Mouse (Mus musculus): ENCODE measurements around the gene E130218I03Rik. TPM values are rescaled to one million over a fixed set of nuclear protein-coding genes. Genes with fewer than 3 reads are reported as not detected.

E130218I03Rik gene
- total RNA-seq, 1 experiment, result 1.6 TPM

DNA sequence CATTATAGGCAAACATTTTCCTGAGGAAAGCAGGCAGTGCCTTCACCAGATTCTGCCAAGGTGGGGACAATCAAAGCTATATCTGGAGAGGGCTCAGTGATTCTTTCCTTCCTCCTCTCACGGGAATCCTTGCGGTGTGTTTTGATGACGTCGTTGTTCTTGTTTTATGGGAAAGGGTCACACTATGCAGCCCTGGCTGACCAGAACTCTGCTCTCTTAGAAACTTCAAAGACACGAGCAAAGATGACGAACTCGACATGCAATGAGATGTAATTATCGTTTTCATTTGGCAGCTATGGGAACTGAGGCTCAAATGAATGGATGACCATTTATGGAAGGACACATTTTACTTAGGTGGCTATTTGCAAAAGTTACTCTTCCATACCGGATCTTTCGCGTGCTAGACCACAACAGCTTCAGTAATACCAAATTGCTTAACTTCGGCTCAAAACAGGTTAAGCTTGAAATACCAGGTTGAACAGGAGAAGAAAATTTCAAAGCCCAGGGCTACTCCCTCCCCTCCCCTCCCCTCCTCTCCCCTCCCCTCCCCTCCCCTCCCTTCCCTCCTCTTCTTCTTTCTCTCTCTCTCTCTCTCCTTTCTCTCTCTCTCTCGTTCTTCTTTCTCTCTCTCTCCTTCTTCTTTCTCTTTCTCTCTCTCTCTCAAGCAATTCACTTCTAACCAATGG is 29.4 kb downstream of the E130218I03Rik start:
- Histone ChIP-seq H3K36me3 (ENCODE audit: control insufficient read depth, insufficient read depth, low read length, poor library complexity, severe bottlenecking) (peaks cover 2% of the 10 kb centered on the region; the same call in 1 of the 2 replicates), H3K4me1 (ENCODE audit: control insufficient read depth in 2 of 2, insufficient read depth in 2 of 2, low read length in 2 of 2, poor library complexity in 1 of 2) (peaks cover 0 to 4% of the 10 kb centered on the region in 2 experiments; a peak in 3 of 4 replicates), H3K27ac (ENCODE audit: insufficient read depth, low read depth, low read length, poor library complexity, severe bottlenecking) (no peak overlapping the region), H3K4me3 (ENCODE audit: insufficient read depth in 1 of 2, low read depth in 1 of 2, low read length in 2 of 2, poor library complexity in 1 of 2, severe bottlenecking in 1 of 2) (peak overlapping the region; percentile 17 to 70; a peak in 3 of 4 replicates), H3K9me3 (ENCODE audit: control insufficient read depth, insufficient read depth, low read depth, low read length) (no peaks in the 10 kb centered on the region), H3K9ac (ENCODE audit: insufficient read depth, low read depth, low read length, poor library complexity, severe bottlenecking) (no peak overlapping the region; the same call in 1 of the 2 replicates)
- no peak for DNase-seq (ENCODE audit: low read depth, low spot score)
- TF ChIP-seq ZC3H11A (IDR thresholded peaks at IDR 0.05; ENCODE audit: borderline replicate concordance, low read depth, low read length) (no peak), HCFC1 (IDR thresholded peaks at IDR 0.05; ENCODE audit: borderline replicate concordance, insufficient read depth, low read length) (no peak), MAFK (IDR thresholded peaks at IDR 0.05; ENCODE audit: insufficient read depth, low read depth, low read length) (no peak), ZNF384 (IDR thresholded peaks at IDR 0.05; ENCODE audit: low read depth, low read length) (no peak), CHD2 (IDR thresholded peaks at IDR 0.05; ENCODE audit: low read depth, low read length) (no peak)
- in situ Hi-C loops (cut with MboI; ENCODE audit: low sequenced_read_pairs in 2 of 2, unreplicated experiment in 2 of 2), result no loop called here

DNA sequence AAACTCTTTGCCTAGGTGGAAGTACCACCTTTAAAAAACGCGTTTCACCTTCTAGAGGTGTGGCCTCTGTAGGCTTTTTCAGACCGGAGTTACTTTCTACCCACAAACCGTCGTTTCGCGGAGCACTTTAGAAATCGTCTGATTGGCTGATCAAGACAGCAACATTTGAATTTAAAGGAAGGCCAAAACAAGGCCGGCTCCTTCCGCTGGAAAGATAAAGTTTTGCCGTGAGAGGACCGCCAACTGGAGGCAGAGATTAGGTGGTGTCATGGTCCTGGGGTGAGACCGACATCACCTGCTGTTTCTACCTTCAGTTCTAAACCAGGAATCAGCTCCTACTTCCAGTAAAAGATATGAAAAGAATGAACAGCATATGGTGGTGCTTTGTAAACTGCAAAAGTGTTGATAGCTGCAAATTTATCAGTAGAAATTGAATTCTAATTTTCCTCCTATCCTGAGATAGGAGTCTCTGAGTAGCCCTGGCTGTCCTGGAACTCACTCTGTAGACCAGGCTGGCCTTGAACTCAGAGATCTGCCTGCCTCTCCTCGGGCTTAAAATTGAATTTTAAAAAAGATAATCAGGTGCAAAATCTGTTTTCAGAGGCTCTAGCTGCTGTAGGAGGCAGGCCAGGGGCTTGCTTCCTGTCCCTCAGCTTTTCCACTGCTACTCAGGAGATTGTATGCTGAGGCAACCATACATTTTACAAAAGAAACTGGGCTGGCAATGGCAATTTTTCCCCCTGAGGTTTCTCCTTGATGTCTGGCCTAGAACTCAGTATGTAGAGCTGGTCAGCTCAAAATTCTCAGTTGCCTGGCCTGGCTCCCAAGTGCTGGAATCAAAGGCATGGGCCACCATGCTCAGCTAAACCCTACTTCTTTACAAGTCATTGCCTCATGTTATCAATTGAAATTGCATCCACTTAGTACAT is 30.2 kb downstream of the E130218I03Rik start:
- DNase-seq (ENCODE audit: low read depth, low spot score), result no peak
- in situ Hi-C loops (cut with MboI; ENCODE audit: low sequenced_read_pairs in 2 of 2, unreplicated experiment in 2 of 2), result no loop called here
- H3K4me3 ChIP-seq (ENCODE audit: insufficient read depth in 1 of 2, low read depth in 1 of 2, low read length in 2 of 2, poor library complexity in 1 of 2, severe bottlenecking in 1 of 2), result peak overlapping the region; percentile 17 to 70; a peak in 3 of 4 replicates
- peak overlapping the region; percentile 28; the same call in 1 of the 2 replicates for H3K9ac ChIP-seq (ENCODE audit: insufficient read depth, low read depth, low read length, poor library complexity, severe bottlenecking)
- H3K9me3 ChIP-seq (ENCODE audit: control insufficient read depth, insufficient read depth, low read depth, low read length), result no peaks in the 10 kb centered on the region
- H3K27ac ChIP-seq (ENCODE audit: insufficient read depth, low read depth, low read length, poor library complexity, severe bottlenecking), result no peak overlapping the region
- H3K4me1 ChIP-seq (ENCODE audit: control insufficient read depth in 2 of 2, insufficient read depth in 2 of 2, low read length in 2 of 2, poor library complexity in 1 of 2), result peaks cover 0 to 4% of the 10 kb centered on the region in 2 experiments; a peak in 3 of 4 replicates
- TF ChIP-seq MAFK (IDR thresholded peaks at IDR 0.05; ENCODE audit: insufficient read depth, low read depth, low read length) (no peak), HCFC1 (IDR thresholded peaks at IDR 0.05; ENCODE audit: borderline replicate concordance, insufficient read depth, low read length) (no peak), ZNF384 (IDR thresholded peaks at IDR 0.05; ENCODE audit: low read depth, low read length) (no peak)
- H3K36me3 ChIP-seq (ENCODE audit: control insufficient read depth, insufficient read depth, low read length, poor library complexity, severe bottlenecking), result peaks cover 8% of the 10 kb centered on the region

DNA sequence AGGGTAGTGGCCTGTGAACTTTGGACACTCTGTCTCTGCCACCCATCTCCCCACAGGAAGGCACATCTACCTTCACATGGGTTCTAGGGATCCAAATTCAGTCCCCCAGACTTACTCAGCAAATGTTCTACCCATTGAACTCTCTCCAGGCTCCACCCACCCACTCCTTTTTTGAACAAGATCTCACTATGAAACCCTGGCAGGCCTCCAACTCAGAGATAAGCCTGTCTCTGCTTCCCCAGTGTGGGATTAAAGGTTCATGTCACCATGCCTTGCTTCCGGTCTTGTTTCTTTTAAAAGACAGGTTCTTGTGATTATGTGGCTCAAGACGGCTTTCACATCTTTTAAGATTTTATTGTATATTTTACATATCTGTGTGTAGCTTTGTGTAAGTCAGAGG is 41.5 kb downstream of the E130218I03Rik start:
- no peak overlapping the region for H3K9ac ChIP-seq (ENCODE audit: insufficient read depth, low read depth, low read length, poor library complexity, severe bottlenecking)
- H3K4me3 ChIP-seq (ENCODE audit: insufficient read depth in 1 of 2, low read depth in 1 of 2, low read length in 2 of 2, poor library complexity in 1 of 2, severe bottlenecking in 1 of 2), result no peak overlapping the region
- no peak for TF ChIP-seq HCFC1 (IDR thresholded peaks at IDR 0.05; ENCODE audit: borderline replicate concordance, insufficient read depth, low read length)
- H3K4me1 ChIP-seq (ENCODE audit: control insufficient read depth in 2 of 2, insufficient read depth in 2 of 2, low read length in 2 of 2, poor library complexity in 1 of 2), result peaks cover 0 to 4% of the 10 kb centered on the region in 2 experiments; a peak in 1 of 4 replicates
- H3K36me3 ChIP-seq (ENCODE audit: control insufficient read depth, insufficient read depth, low read length, poor library complexity, severe bottlenecking), result peaks cover 11% of the 10 kb centered on the region
- DNase-seq (ENCODE audit: low read depth, low spot score), result no peak
- in situ Hi-C loops (cut with MboI; ENCODE audit: low sequenced_read_pairs in 2 of 2, unreplicated experiment in 2 of 2), result no loop called here
- H3K27ac ChIP-seq (ENCODE audit: insufficient read depth, low read depth, low read length, poor library complexity, severe bottlenecking), result no peak overlapping the region
- H3K9me3 ChIP-seq (ENCODE audit: control insufficient read depth, insufficient read depth, low read depth, low read length), result no peaks in the 10 kb centered on the region

DNA sequence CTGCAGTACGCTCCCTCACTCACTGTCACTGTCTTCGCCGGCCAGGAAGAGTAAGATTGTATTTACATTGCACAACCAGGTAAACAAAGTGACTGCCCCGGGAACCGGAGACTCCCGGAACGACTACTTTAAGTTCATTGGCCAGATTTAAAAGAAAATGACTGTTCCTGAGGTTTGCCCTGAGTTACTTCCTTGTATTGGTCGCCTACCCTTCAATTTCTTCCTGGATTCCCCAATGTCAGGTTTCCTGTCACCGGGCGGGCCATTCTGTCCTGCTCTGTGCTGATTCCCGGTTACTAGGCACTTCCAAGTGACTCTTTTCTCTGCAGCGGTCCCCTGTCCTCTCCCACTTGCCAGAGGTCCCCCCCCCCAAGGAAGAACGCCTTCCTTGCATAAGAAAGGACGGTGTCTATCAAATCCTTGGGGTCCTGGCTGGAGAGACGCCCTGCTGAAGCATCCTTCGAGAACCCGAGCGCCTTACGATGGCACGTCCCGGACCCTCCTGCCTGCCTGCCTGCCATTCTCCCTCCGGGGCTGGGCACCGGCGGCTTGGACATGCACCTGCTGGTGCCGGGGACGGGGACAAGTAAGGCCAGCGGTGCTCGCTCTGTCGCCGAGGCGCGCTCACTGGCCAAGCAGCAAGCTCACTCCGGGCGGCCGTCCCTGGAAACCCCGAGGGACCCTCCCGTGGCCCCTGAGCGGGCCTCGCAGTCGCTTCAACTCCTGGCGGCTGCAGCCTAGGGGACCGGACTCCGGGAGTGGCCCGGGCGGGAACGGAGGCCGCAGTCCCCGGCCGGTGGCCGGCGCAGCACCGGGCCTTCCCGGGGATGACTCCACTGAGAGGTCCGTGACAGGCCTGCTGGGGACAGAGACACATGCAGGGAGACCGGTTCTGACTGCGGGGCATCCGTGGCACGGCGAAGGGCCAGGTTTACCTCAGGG is 43.0 kb downstream of the E130218I03Rik start:
- no peak for TF ChIP-seq ZNF384 (IDR thresholded peaks at IDR 0.05; ENCODE audit: low read depth, low read length)
- TF ChIP-seq CHD2 (IDR thresholded peaks at IDR 0.05; ENCODE audit: low read depth, low read length), result no peak
- no peak for TF ChIP-seq MAFK (IDR thresholded peaks at IDR 0.05; ENCODE audit: insufficient read depth, low read depth, low read length)
- no peak for TF ChIP-seq HCFC1 (IDR thresholded peaks at IDR 0.05; ENCODE audit: borderline replicate concordance, insufficient read depth, low read length)
- no peak for TF ChIP-seq ZC3H11A (IDR thresholded peaks at IDR 0.05; ENCODE audit: borderline replicate concordance, low read depth, low read length)
- Histone ChIP-seq H3K36me3 (ENCODE audit: control insufficient read depth, insufficient read depth, low read length, poor library complexity, severe bottlenecking) (peaks cover 11% of the 10 kb centered on the region), H3K4me1 (ENCODE audit: control insufficient read depth in 2 of 2, insufficient read depth in 2 of 2, low read length in 2 of 2, poor library complexity in 1 of 2) (peaks cover 0 to 4% of the 10 kb centered on the region in 2 experiments; a peak in 1 of 4 replicates), H3K9ac (ENCODE audit: insufficient read depth, low read depth, low read length, poor library complexity, severe bottlenecking) (peak overlapping the region; percentile 93), H3K27ac (ENCODE audit: insufficient read depth, low read depth, low read length, poor library complexity, severe bottlenecking) (peak overlapping the region; percentile 42; the same call in 1 of the 2 replicates), H3K4me3 (ENCODE audit: insufficient read depth in 1 of 2, low read depth in 1 of 2, low read length in 2 of 2, poor library complexity in 1 of 2, severe bottlenecking in 1 of 2) (peak overlapping the region; percentile 88 to 92), H3K9me3 (ENCODE audit: control insufficient read depth, insufficient read depth, low read depth, low read length) (no peaks in the 10 kb centered on the region)
- in situ Hi-C loops (cut with MboI; ENCODE audit: low sequenced_read_pairs in 2 of 2, unreplicated experiment in 2 of 2), result no loop called here
- no peak for DNase-seq (ENCODE audit: low read depth, low spot score)
